ENCODE assay signal across 14 mouse cellular contexts in the genomic region with DNA sequence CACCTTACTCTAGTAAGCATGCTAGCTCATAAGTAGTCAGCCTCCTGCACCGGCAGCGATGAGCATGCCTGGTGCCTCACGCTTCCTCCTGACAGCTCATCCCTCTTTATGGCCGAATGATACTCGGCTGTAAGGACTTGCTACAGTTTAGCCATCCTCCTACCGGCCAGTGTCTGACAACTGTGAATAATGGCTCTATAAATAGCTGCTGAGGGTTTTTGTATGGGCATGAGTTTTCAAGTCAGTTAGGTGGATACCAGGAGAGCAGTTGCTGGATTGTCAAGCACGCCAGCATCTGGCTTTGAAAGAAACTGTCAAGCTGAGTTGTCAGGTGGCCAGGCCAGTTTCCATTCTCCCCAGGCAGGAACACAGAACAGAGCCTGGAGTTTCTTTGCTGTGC. TPM values are rescaled to one million over a fixed set of nuclear protein-coding genes. Genes with fewer than 3 reads are reported as not detected.
A peak's percentile ranks its signal among the peaks of the same experiment; 100 is the strongest.
DNase-seq lines count a peak whose midpoint lies in the region; ATAC-seq and TF ChIP-seq lines count a peak whose summit lies in the region.
"Had no signal": no experiment of that assay in that cellular context is flagged by ENCODE, and none has a peak within 500 bp of the region (broad histone marks: within the 10 kb centered on the region; RNA-seq: fewer than 3 reads in every experiment).

No protein-coding gene starts in this region.

- WGBS in heart, embryonic 14.5 days: 15% methylated on average over 7 of the region's 7 CpGs
- WGBS in midbrain, postnatal 0 days: 40% methylated on average over 7 of the region's 7 CpGs
- WGBS in midbrain, embryonic 11.5 days: 66% methylated on average over 7 of the region's 7 CpGs
- whole genome bisulfite sequencing in hindbrain, embryonic 13.5 days: 15% methylated on average over 7 of the region's 7 CpGs

- no peak overlapping the region for H3K4me3 ChIP-seq in heart, embryonic 14.5 days (ENCODE audit: control insufficient read depth in 1 of 2, insufficient read depth in 1 of 2, low read depth in 1 of 2, low read length in 2 of 2)
- H3K4me3 ChIP-seq in midbrain, postnatal 0 days (ENCODE audit: low read depth, low read length): no peak overlapping the region
- H3K4me3 ChIP-seq in midbrain, embryonic 11.5 days (ENCODE audit: low read depth, low read length): no peak overlapping the region
- no peak overlapping the region for H3K4me3 ChIP-seq in hindbrain, embryonic 13.5 days
- H3K4me3 ChIP-seq: kidney, embryonic 15.5 days; midbrain, embryonic 12.5 days had no signal

- no peaks in the 10 kb centered on the region for H3K36me3 ChIP-seq in heart, embryonic 14.5 days (ENCODE audit: control insufficient read depth, insufficient read depth, low read length)
- no peaks in the 10 kb centered on the region for H3K36me3 ChIP-seq in midbrain, postnatal 0 days (ENCODE audit: insufficient read depth, low read length)
- H3K36me3 ChIP-seq in midbrain, embryonic 11.5 days (ENCODE audit: control insufficient read depth, insufficient read depth, low read length): no peaks in the 10 kb centered on the region
- no peaks in the 10 kb centered on the region for H3K36me3 ChIP-seq in hindbrain, embryonic 13.5 days
- H3K36me3 ChIP-seq: G1E; kidney, embryonic 15.5 days; midbrain, embryonic 12.5 days had no signal

- H3K27ac ChIP-seq in heart, embryonic 14.5 days (replicated peaks in 1 of 2; ENCODE audit: control insufficient read depth in 1 of 2, insufficient read depth in 1 of 2, low read depth in 2 of 2, low read length in 2 of 2): peak overlapping the region; percentile 17 to 39; a peak in 1 of 4 replicates
- peak overlapping the region; percentile 9; the same call in 1 of the 2 replicates for H3K27ac ChIP-seq in midbrain, postnatal 0 days (ENCODE audit: low read depth, low read length)
- H3K27ac ChIP-seq in midbrain, embryonic 11.5 days (ENCODE audit: low read depth, low read length): no peak overlapping the region
- peak overlapping the region; percentile 49; the same call in 1 of the 2 replicates for H3K27ac ChIP-seq in hindbrain, embryonic 13.5 days
- H3K27ac ChIP-seq: kidney, embryonic 15.5 days; midbrain, embryonic 12.5 days had no signal

- H3K9ac ChIP-seq in heart, embryonic 14.5 days (ENCODE audit: low read length): no peak overlapping the region
- H3K9ac ChIP-seq in midbrain, postnatal 0 days (replicated peaks; ENCODE audit: low read length, poor library complexity, severe bottlenecking): no peak overlapping the region
- H3K9ac ChIP-seq in midbrain, embryonic 11.5 days (ENCODE audit: low read length): no peak overlapping the region
- 0 out of 2 replicates have a peak overlapping the region, but pooled peaks have one; percentile 8 for H3K9ac ChIP-seq in hindbrain, embryonic 13.5 days
- H3K9ac ChIP-seq: kidney, embryonic 15.5 days; midbrain, embryonic 12.5 days had no signal

- H3K27me3 ChIP-seq in heart, embryonic 14.5 days (ENCODE audit: control insufficient read depth, insufficient read depth, low read length): no peaks in the 10 kb centered on the region
- no peaks in the 10 kb centered on the region for H3K27me3 ChIP-seq in midbrain, postnatal 0 days (ENCODE audit: insufficient read depth, low read length)
- H3K27me3 ChIP-seq in midbrain, embryonic 11.5 days (ENCODE audit: control insufficient read depth, insufficient read depth, low read length): no peaks in the 10 kb centered on the region
- H3K27me3 ChIP-seq in hindbrain, embryonic 13.5 days: 0 out of 2 replicates have a peak, but pooled peaks cover 6% of the 10 kb centered on the region

- H3K9me3 ChIP-seq in heart, embryonic 14.5 days (ENCODE audit: control insufficient read depth, low read length): no peaks in the 10 kb centered on the region
- no peaks in the 10 kb centered on the region for H3K9me3 ChIP-seq in midbrain, postnatal 0 days (ENCODE audit: low read length)
- H3K9me3 ChIP-seq in midbrain, embryonic 11.5 days (ENCODE audit: control insufficient read depth, low read length): no peaks in the 10 kb centered on the region
- H3K9me3 ChIP-seq in hindbrain, embryonic 13.5 days: no peaks in the 10 kb centered on the region
- H3K9me3 ChIP-seq: kidney, embryonic 15.5 days; midbrain, embryonic 12.5 days had no signal

- DNase-seq in heart, adult 8-10 months (ENCODE audit: low spot score): no peak
- DNase-seq in midbrain, postnatal 0 days (ENCODE audit: low spot score): no peak
- DNase-seq in midbrain, embryonic 11.5 days (ENCODE audit: low spot score, missing footprints): no peak
- no peak for DNase-seq in lung, adult 18-20 months
- DNase-seq: adrenal gland, adult 2 months; cerebellum, adult 9-10 months; gastrocnemius, postnatal 10 days; right cerebral cortex, postnatal 4 days had no signal

- H3K4me1 ChIP-seq in heart, embryonic 14.5 days (ENCODE audit: control insufficient read depth in 2 of 2, insufficient read depth in 2 of 2, low read length in 2 of 2): peaks cover 10 to 22% of the 10 kb centered on the region in 2 experiments
- peaks cover 13% of the 10 kb centered on the region; the same call in 1 of the 2 replicates for H3K4me1 ChIP-seq in midbrain, postnatal 0 days (ENCODE audit: insufficient read depth, low read length)
- H3K4me1 ChIP-seq in midbrain, embryonic 11.5 days (ENCODE audit: control insufficient read depth, insufficient read depth, low read length): peaks cover 8% of the 10 kb centered on the region
- H3K4me1 ChIP-seq in hindbrain, embryonic 13.5 days (replicated peaks): peaks cover 41% of the 10 kb centered on the region

- 0 out of 2 replicates have a peak, but pooled peaks have one; percentile 19 for TF ChIP-seq CTCF in midbrain, postnatal 0 days (IDR thresholded peaks at IDR 0.05)

- ATAC-seq in heart, embryonic 14.5 days (ENCODE audit: insufficient number of reproducible peaks, insufficient read depth, low FRiP score, low read depth): no peak
- no peak for ATAC-seq in midbrain, postnatal 0 days (ENCODE audit: low FRiP score)
- ATAC-seq in midbrain, embryonic 11.5 days (ENCODE audit: low FRiP score): no peak
- no peak for ATAC-seq in hindbrain, embryonic 13.5 days (ENCODE audit: low FRiP score)
- ATAC-seq in cerebellum, adult (ENCODE audit: insufficient number of reproducible peaks, low FRiP score, low TSS enrichment): no peak

- peak overlapping the region; percentile 12; the same call in 1 of the 2 replicates for H3K4me2 ChIP-seq in heart, embryonic 14.5 days (ENCODE audit: low read length)
- H3K4me2 ChIP-seq in midbrain, postnatal 0 days (ENCODE audit: low read depth, low read length, poor library complexity, severe bottlenecking): no peak overlapping the region
- H3K4me2 ChIP-seq in midbrain, embryonic 11.5 days: no peak overlapping the region
- H3K4me2 ChIP-seq in hindbrain, embryonic 13.5 days: no peak overlapping the region
- H3K4me2 ChIP-seq: kidney, embryonic 15.5 days; midbrain, embryonic 12.5 days had no signal

RNA-seq across cellular contexts. Expression of a gene that starts 52.7 kb away (rescaled TPM):
- polyA plus RNA-seq in heart, embryonic 14.5 days (2014; fragmentation: Nextera tagmentation; extraction: Ambion mirVana): 6.1 and 6.9 TPM in 2 replicates
- total RNA-seq in heart, adult 8-10 months (2022): 1 to 10 TPM; 6.1 to 8.3 (median 6.6) TPM
- total RNA-seq in midbrain, postnatal 0 days (2014; rRNA removed): 85.5 and 90.3 TPM in 2 replicates
- polyA plus RNA-seq in midbrain, postnatal 0 days (2015; fragmentation: Nextera tagmentation; extraction: Ambion mirVana): 52.9 and 55.9 TPM in 2 replicates
- 19.6 and 20.3 TPM in 2 replicates for polyA plus RNA-seq in midbrain, embryonic 11.5 days (2014; fragmentation: Nextera tagmentation; extraction: Ambion mirVana)
- polyA plus RNA-seq in hindbrain, embryonic 13.5 days (2015; fragmentation: Nextera tagmentation; extraction: Ambion mirVana): 51.6 and 54.4 TPM in 2 replicates
- polyA plus RNA-seq: G1E had no signal

RNA-seq across cellular contexts. Expression of a gene that starts 58.0 kb away (rescaled TPM):
- 0.61 and 0.91 TPM in 2 replicates for polyA plus RNA-seq in heart, embryonic 14.5 days (2014; fragmentation: Nextera tagmentation; extraction: Ambion mirVana)
- 1 to 10 TPM; 1.0 to 1.6 (median 1.5) TPM for total RNA-seq in heart, adult 8-10 months (2022)
- 50.0 and 73.5 TPM in 2 replicates for total RNA-seq in midbrain, postnatal 0 days (2014; rRNA removed)
- 18.1 and 20.4 TPM in 2 replicates for polyA plus RNA-seq in midbrain, postnatal 0 days (2015; fragmentation: Nextera tagmentation; extraction: Ambion mirVana)
- polyA plus RNA-seq in midbrain, embryonic 11.5 days (2014; fragmentation: Nextera tagmentation; extraction: Ambion mirVana): 7.8 and 8.3 TPM in 2 replicates
- polyA plus RNA-seq in hindbrain, embryonic 13.5 days (2015; fragmentation: Nextera tagmentation; extraction: Ambion mirVana): 9.5 and 10.9 TPM in 2 replicates
- polyA plus RNA-seq: G1E had no signal
